Mouse (Mus musculus) heart, postnatal 0 days (tissue): ENCODE measurements at regions not wholly inside any gene's neighbourhood (a gene's known extent, or its start where the extent isn't known, plus 50 kb on each side); places are given as distances from the start of the nearest gene placed in this dataset.

Experiments used
- CTCF ChIP-seq: IDR thresholded peaks from 2 replicates; pipeline ENCODE4 v1.5.1; 2016; ENCODE audit warnings: antibody characterized with exemption, control low read depth, low read depth
- EP300 ChIP-seq: IDR thresholded peaks from 2 replicates; pipeline ENCODE4 v1.6.1; 2016; ENCODE audit warnings: antibody characterized with exemption, low read depth

DNA sequence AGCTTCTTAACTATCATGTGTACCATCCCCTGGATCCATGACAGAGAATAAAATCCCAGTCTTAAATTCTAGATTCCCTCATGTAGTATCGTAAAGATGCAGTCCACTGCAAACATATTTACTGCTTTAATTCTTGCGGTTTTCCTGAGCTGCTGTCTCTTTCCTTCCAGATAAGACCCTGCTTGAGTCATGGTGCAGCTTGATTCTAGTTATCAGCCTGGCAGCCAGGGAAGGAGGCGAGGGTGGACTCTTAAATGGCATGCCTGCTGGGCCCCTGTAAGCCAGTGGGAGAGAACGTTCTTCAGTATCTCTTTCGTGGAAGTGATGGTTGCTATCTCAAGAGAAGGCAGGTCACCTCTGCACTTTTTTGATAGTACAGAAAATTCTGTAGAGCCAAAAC is 71.9 kb upstream of the Slc2a1 start:
- no peak for TF ChIP-seq CTCF
- TF ChIP-seq EP300: no peak
